Mouse (Mus musculus) limb, embryonic 15.5 days (tissue): ENCODE measurements around the gene Tsen15. TPM values are rescaled to one million over a fixed set of nuclear protein-coding genes. Genes with fewer than 3 reads are reported as not detected.
A peak's percentile ranks its signal among the peaks of the same experiment; 100 is the strongest.

Experiments
- ATAC-seq: fragments of 200-750 bp; cut with Nextera tagmentation; 2 replicates; pipeline ENCODE4 v1.8.0; 2017; ENCODE audit warnings: low read depth, moderate TSS enrichment; ENCODE audit not compliant: insufficient number of reproducible peaks, low FRiP score, low TSS enrichment
- H3K27ac ChIP-seq: fragments of 300-500 bp; sonication (generic); 2 replicates; pipeline ENCODE4 v1.5.1; 2015; ENCODE audit warnings: moderate library complexity, mild to moderate bottlenecking, inconsistent platforms
- H3K27me3 ChIP-seq: fragments of 300-500 bp; sonication (generic); 2 replicates; pipeline ENCODE4 v1.6.1; 2015; ENCODE audit warnings: inconsistent platforms
- H3K36me3 ChIP-seq: fragments of 300-500 bp; sonication (generic); 2 replicates; pipeline ENCODE4 v1.6.1; 2015; ENCODE audit warnings: inconsistent platforms
- H3K4me1 ChIP-seq: fragments of 300-500 bp; sonication (generic); 2 replicates; pipeline ENCODE4 v1.6.1; 2015; ENCODE audit warnings: inconsistent platforms
- H3K4me2 ChIP-seq: fragments of 300-500 bp; sonication (generic); 2 replicates; pipeline ENCODE4 v1.6.1; 2015; ENCODE audit warnings: mild to moderate bottlenecking, inconsistent platforms
- H3K4me3 ChIP-seq: fragments of 300-500 bp; sonication (generic); 2 replicates; pipeline ENCODE4 v1.5.1; 2015; ENCODE audit warnings: mild to moderate bottlenecking, inconsistent platforms
- H3K9ac ChIP-seq: fragments of 300-500 bp; sonication (generic); 2 replicates; pipeline ENCODE4 v1.6.1; 2015; ENCODE audit warnings: inconsistent platforms
- H3K9me3 ChIP-seq: fragments of 300-500 bp; sonication (generic); 2 replicates; pipeline ENCODE4 v1.6.1; 2016; ENCODE audit warnings: inconsistent platforms
- WGBS: fragments of 180-500 bp; shearing (Covaris S2); methylation state at CpG from one replicate; pipeline ENCODE4 v1.1.7; 2015; 5-methylcytosine and 5-hydroxymethylcytosine counted together
- polyA plus RNA-seq: library from polyadenylated mRNA; unstranded; fragments of >200 nt; fragmentation: Nextera tagmentation; extraction: Ambion mirVana; gene quantifications from 2 replicates; pipeline ENCODE4 v1.2.1, GENCODE M21; 2015

Tsen15 gene
- polyA plus RNA-seq, 1 experiment from 2014 or later: 74.9 TPM

DNA sequence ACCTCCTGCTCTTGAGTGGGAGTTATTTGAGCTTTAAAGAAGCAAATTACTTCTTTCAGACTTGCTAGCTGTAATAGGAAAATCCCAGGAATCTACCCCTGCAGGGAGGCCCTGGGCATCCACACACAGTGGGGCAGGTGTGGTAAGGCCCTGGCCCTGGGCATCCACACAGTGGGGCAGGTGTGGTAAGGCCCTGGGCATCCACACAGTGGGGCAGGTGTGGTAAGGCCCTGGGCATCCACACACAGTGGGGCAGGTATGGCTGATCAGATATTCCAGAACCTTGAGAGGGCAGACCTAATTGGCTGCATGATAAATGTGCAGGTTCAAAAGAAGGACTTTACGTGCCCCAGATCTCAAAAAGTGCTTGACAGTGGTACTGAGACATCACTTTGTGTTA is 1.9 kb downstream of the Tsen15 start:
- no peak overlapping the region for H3K4me3 ChIP-seq
- ATAC-seq: no peak
- H3K9me3 ChIP-seq: no peaks in the 10 kb centered on the region

DNA sequence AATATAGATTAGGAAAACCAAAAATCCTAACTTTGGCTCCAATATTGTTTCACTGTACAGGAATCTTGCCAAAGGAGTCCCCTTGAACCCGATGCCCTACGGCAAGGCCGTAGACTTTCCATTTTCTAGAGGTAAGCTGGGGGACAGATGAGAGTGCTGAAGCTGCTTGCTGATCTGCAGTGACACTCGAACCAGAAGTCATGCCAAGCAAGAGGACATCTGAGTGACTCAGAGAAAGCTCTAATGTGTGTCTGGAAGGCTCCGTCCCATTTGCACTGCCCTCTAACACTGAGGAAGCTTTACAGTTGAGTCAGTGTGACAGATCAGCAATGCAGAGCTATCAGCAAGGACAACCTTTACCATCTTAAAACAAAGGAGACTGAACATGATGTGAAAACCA is 8.2 kb downstream of the Tsen15 start:
- Histone ChIP-seq H3K27ac (no peak overlapping the region), H3K36me3 (peaks cover 36% of the 10 kb centered on the region), H3K9ac (no peak overlapping the region), H3K9me3 (no peaks in the 10 kb centered on the region), H3K27me3 (no peaks in the 10 kb centered on the region), H3K4me2 (no peak overlapping the region), H3K4me1 (no peaks in the 10 kb centered on the region), H3K4me3 (no peak overlapping the region)
- 90% methylated on average over 5 of the region's 5 CpGs for WGBS
- no peak for ATAC-seq

More for the DNA sequence above, 1.9 kb downstream of the Tsen15 start:
- no peak overlapping the region for H3K4me2 ChIP-seq
- 86% methylated on average over 1 of the region's 1 CpGs for WGBS
- no peak overlapping the region for H3K9ac ChIP-seq
- H3K27ac ChIP-seq: no peak overlapping the region
- H3K27me3 ChIP-seq: no peaks in the 10 kb centered on the region
- peaks cover 19% of the 10 kb centered on the region for H3K36me3 ChIP-seq
- H3K4me1 ChIP-seq: 0 out of 2 replicates have a peak, but pooled peaks cover 2% of the 10 kb centered on the region

DNA sequence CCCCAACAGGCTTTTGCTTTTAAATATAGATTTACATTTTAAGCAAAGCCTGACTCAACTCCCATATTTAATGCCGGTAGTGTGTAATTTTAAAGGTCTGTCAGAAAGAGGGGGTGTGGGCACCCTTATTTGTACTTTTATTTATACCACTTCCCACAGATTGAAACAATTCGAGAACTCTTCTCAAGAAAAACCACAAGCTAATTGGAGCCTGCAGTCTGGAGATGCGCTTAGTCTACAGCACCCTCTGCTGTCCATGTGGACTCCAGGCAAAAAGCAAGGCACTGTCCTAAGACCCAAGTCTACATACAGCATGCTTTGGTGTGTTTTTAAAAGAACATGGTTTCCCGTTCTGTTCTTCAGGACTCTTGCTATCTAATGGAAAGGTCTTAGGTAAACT is 17.3 kb downstream of the Tsen15 start:
- 0 out of 2 replicates have a peak overlapping the region, but pooled peaks have one; percentile 71 for H3K27ac ChIP-seq
- peaks cover 10% of the 10 kb centered on the region for H3K4me1 ChIP-seq
- no peak overlapping the region for H3K9ac ChIP-seq
- peaks cover 13% of the 10 kb centered on the region; the same call in 1 of the 2 replicates for H3K36me3 ChIP-seq
- no peak overlapping the region for H3K4me2 ChIP-seq
- H3K27me3 ChIP-seq: no peaks in the 10 kb centered on the region
- peak; percentile 65; the same call in 1 of the 2 replicates for ATAC-seq
- no peak overlapping the region for H3K4me3 ChIP-seq
- 17% methylated on average over 4 of the region's 4 CpGs for WGBS
- H3K9me3 ChIP-seq: no peaks in the 10 kb centered on the region

DNA sequence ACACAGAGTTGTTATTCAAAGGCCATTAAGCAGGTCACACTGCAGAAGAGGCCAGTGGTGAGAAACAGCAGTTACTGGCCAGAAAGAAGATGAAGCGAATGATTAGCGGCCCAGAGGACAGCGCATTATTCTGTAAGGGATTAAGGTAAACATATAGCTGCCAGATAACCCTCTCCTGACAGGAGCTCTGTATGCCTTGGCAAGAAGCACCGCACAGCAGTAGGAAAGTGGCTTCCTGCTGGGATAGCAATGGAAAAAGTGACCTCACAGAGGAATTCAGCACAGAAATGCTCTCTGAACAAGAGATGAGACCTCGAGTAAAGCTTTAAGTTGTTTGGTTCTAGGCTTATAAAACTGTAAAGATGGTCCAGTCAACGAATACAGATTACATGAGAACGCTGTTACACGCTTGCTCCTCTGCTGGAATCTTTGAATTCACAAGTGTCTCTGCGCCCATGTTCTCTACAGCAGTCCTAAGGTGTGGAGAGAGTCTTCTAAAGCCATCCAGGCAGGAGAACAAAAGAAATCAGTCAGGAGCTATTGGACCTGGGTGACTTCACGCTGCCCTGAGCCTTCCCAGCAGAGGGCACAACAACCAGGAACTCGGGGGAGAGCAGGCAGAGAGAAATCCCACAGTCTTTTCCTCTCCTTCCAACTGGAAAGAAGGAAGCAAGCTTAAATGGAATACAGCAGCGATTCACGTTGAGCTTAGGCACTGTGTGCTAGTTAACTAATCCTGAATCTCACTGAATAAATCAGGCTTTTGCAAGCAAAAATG is 18.0 kb downstream of the Tsen15 start:
- no peak overlapping the region for H3K9ac ChIP-seq
- peak overlapping the region; percentile 71 for H3K27ac ChIP-seq

DNA sequence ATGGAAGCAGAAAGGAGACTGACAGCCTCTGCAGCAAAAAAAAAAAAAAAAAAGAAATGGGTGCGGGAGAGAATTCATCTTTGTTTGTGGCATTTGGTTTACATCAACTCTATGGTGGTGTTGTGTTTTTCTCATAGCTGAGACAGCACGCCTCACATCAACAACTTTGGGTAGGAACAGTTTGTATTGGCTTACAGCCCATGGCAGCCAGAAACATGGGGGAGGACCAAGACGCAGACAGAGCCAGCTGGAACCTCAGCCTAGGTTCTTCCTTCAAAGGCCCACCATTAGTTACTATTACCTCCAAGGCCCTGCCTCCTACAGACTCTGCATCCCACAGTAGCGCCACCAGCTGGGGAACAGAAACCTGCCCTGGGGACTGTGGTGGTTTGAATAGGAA is 29.8 kb downstream of the Tsen15 start:
- H3K9ac ChIP-seq: no peak overlapping the region
- no peaks in the 10 kb centered on the region; the same call in 1 of the 2 replicates for H3K4me1 ChIP-seq
- ATAC-seq: no peak
- H3K27ac ChIP-seq: no peak overlapping the region
- no peak overlapping the region for H3K4me2 ChIP-seq
- no peaks in the 10 kb centered on the region for H3K36me3 ChIP-seq
- WGBS: 68% methylated on average over 4 of the region's 4 CpGs
- H3K9me3 ChIP-seq: no peaks in the 10 kb centered on the region
- H3K4me3 ChIP-seq: no peak overlapping the region
- no peaks in the 10 kb centered on the region for H3K27me3 ChIP-seq

More for the DNA sequence above, 18.0 kb downstream of the Tsen15 start:
- Histone ChIP-seq H3K4me1 (peaks cover 10% of the 10 kb centered on the region), H3K36me3 (peaks cover 13% of the 10 kb centered on the region; the same call in 1 of the 2 replicates), H3K9me3 (no peaks in the 10 kb centered on the region), H3K27me3 (no peaks in the 10 kb centered on the region), H3K4me3 (no peak overlapping the region), H3K4me2 (no peak overlapping the region)
- WGBS: 49% methylated on average over 13 of the region's 13 CpGs
- no peak for ATAC-seq

DNA sequence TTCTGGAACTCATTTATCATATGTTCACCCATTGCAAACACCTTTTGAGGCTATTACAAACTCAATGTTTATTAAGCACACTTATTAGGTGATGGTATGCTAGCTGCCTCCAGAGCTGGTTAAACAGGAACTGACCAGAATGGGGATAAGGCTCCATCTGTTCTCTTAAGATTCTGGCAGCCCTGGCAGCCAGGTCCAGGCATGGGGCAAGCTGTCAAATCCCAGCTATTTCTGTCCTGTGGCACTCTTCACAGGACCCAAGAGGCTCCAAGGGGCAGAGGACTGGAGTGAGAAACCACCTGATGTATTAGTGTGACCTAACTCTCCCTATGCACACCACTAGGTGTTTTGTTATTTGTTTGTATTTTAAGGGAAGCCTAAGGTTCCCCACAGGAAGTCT is 38.5 kb downstream of the Tsen15 start:
- H3K27ac ChIP-seq: no peak overlapping the region
- no peaks in the 10 kb centered on the region for H3K4me1 ChIP-seq
- no peak overlapping the region for H3K4me3 ChIP-seq
- H3K4me2 ChIP-seq: no peak overlapping the region
- H3K9ac ChIP-seq: no peak overlapping the region
- H3K36me3 ChIP-seq: no peaks in the 10 kb centered on the region
- ATAC-seq: peak; percentile 24; the same call in 1 of the 2 replicates
- no peaks in the 10 kb centered on the region for H3K9me3 ChIP-seq
- no peaks in the 10 kb centered on the region for H3K27me3 ChIP-seq

DNA sequence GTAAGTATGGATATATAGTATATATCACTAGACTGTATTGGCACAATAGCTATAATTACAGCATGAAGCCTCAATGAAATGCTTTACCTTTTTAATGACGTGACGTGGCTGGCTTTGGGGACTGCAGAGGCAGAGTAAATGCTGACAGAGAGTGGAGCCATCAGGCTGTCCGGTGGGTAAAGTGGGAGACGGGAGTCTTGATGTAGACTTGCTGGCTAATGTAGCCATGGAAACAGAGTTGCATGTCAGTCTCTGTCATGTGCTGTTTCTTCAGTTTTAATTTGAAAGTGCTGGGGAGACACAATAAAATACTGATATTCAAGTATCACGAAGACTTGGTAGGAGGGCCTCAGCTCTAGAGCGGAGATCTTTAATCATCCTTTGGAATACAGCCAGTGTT is 62.5 kb downstream of the Tsen15 start:
- Histone ChIP-seq H3K36me3 (no peaks in the 10 kb centered on the region), H3K9me3 (no peaks in the 10 kb centered on the region), H3K4me3 (no peak overlapping the region), H3K4me2 (no peak overlapping the region), H3K4me1 (no peaks in the 10 kb centered on the region), H3K27ac (no peak overlapping the region), H3K9ac (no peak overlapping the region), H3K27me3 (no peaks in the 10 kb centered on the region)
- WGBS: 89% methylated on average over 6 of the region's 6 CpGs
- no peak for ATAC-seq

Other genes starting within 250 kb of the Tsen15 start
- gene Colgalt2, start 13.1 kb upstream of the Tsen15 start, polyA plus RNA-seq: 8.0 and 8.4 TPM in 2 replicates